Mouse (Mus musculus): ENCODE measurements around the gene Mrps7.

Mrps7 gene

DNA sequence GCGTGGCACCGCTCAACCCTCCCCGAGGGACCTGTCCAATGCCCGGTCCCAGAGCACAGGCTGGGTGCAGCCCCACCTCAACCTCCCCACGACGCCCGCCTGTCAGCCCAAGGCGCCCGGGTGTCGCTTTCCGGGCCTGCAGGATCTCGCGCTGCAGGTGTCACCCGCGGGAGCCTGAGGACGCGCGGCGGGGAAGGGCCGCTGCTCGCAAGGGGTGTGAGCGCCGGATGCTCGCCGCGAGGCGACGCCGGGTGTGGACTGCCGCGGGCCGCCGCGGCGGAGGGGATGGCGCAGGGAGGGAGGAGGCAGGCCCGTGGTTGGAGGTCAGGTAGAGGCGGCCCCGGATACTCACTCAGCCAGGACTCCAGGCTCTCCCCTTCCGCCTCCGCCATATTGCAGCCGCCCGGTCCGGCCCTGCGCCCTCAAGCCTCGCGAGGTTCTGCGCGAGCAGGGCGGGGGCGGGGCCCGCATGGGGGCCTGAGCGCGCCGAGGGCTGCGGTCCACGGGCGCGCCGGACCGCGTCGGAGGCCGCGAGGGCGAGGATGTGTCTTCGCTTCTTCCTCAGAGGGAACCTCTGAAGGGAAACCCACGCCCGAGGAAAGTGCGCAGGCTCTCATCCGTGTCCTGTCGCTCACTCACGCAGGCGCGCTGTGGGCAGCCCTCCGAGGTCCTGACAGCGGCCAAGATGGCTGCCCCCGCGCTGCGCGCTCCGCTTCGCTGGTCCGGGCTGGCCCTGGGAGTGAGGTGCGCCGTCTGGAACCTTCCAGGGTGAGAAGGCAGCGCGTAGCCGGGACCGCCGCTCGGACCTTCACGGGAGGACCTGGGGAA is at the start of gene Mrps7, which contains the start of gene Gga3:
Gene Mrps7 (plus strand): TSS at position 450 of the 828 bp plus-strand sequence.
Gene Gga3 (minus strand): TSS at position 576 of the 828 bp plus-strand sequence.
- DNase-seq (ENCODE audit: low spot score) = peak; percentile 90

DNA sequence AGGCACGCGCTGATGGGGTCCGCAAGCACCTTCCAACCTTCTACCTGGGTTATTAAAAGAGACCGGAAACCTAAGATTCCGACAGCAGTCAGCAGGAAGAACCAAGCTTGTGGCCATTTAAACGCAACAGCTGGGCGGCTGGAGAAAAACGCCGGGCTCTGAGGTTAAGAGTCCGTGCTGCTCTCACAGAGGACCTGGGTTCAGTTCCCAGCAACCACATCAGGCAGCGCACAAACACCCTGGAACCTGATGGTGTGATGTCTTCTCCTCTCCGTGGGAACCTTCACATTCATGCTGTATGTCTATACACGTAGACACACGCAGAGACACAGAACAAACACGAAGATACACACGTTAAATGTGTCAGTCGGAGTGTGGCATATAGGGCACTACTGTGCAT is 48.0 kb upstream of the Mrps7 start:
- DNase-seq (ENCODE audit: low spot score) = no peak

GRCm38 (mm10) chr11:115563406-115563805 is 40.3 kb upstream of the Mrps7 start:
- DNase-seq (ENCODE audit: low spot score) = no peak

GRCm38 (mm10) chr11:115564064-115564809 is 39.5 kb upstream of the Mrps7 start, which contains the start of gene Nup85:
Nup85 (plus strand) TSS chr11:115564434.
- peak; percentile 97 for DNase-seq (ENCODE audit: low spot score)

DNA sequence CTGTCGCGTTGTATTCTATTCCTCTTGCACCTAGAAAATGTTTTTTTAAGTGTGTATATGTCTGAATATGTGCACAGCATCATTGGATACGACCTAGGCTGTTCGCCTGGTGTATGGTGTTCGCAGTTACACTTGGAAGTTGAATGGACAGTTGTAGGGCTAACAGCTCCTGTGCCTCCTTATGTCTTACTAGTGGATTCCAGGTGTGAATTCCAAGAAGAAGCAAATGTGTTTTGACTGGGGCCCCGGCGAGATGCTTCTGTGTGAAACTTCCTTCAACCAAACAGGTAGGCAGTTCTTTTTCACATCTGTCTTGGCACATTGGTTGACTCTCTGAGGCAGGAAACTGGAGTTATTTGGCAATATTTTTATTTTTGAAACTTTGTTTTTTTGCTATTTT is 38.8 kb upstream of the Mrps7 start:
- no peak for DNase-seq (ENCODE audit: low spot score)

DNA sequence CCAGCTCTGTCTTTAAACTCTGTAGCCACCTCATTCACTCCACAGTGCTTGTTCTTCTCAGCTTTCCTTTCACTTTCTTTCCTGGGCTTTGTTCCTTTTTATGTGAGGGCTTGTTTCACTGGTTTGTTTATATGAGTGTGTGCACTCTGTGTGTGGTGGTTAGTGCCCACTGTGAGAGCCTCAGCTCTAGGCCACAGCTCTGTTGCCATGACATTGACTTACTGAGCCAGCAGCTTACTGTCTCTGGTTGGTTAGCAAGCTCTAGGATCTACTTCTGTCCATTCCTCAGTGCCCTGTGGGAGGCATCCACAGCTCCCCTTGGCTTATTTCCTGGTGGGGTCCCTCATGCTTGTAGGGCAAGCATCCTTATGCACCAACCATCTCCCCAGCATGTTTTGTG is 24.6 kb upstream of the Mrps7 start:
- DNase-seq (ENCODE audit: low spot score) = no peak

- no peak for DNase-seq (ENCODE audit: low spot score)
These were observed 20.7 kb upstream of the Mrps7 start for GRCm38 (mm10) chr11:115582913-115583606.

- no peak for DNase-seq (ENCODE audit: low spot score)
These were observed 19.2 kb upstream of the Mrps7 start for GRCm38 (mm10) chr11:115584376-115585073.

- DNase-seq (ENCODE audit: low spot score) = no peak
These were observed 18.1 kb upstream of the Mrps7 start for GRCm38 (mm10) chr11:115585573-115586100.

GRCm38 (mm10) chr11:115586403-115586802 is 17.3 kb upstream of the Mrps7 start:
- DNase-seq (ENCODE audit: low spot score) = no peak

DNA sequence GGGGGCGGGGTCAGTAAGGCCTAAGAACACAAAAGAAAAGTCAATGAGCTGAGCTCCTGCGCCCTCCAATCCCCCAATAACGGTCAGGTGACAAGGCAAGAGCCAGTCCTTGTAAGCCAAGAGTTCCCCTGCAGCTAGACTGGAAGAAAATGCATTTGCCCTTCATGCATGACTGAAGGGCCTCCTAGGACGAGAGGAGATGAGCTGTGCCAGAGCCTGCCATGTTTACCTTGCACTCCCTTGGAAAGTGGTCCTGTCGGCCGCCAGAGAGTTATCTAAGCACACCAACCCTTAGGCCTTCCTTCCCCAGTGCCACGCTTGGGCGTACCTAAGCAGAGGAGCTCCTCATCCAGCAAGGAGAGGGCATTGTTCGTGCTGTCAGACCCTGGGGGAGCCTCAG is 15.7 kb upstream of the Mrps7 start:
- DNase-seq (ENCODE audit: low spot score) = no peak

DNA sequence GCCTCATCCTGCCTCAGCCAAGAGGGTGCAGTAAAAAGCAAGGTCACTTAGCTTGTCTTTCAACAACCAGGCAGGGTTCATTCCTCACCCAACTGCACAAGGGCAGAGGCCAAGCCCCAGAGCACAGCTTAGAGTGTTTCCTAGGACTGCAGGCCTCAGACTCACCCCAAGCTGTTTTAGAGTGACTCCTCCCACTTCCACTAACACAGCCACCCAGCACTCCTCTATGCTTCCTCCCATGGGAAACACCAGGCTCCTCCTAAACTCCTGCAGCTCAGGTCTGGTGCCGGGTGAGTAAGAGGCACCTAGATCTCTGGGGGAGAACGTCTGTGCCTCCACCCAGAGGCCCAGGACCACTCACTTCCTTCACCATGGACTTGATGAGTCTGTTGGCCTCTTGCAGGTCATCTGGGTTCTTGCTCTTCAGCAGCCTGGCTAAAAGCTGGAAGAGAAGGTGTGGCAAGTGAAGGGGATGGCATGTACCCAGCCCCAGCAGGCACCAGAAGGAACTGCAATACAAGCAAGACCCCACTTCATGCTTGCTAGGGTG is 13.1 kb upstream of the Mrps7 start:
- no peak for DNase-seq (ENCODE audit: low spot score)

GRCm38 (mm10) chr11:115595209-115595608 is 8.5 kb upstream of the Mrps7 start:
- no peak for DNase-seq (ENCODE audit: low spot score)

GRCm38 (mm10) chr11:115598309-115598708 is 5.4 kb upstream of the Mrps7 start:
- no peak for DNase-seq (ENCODE audit: low spot score)

DNA sequence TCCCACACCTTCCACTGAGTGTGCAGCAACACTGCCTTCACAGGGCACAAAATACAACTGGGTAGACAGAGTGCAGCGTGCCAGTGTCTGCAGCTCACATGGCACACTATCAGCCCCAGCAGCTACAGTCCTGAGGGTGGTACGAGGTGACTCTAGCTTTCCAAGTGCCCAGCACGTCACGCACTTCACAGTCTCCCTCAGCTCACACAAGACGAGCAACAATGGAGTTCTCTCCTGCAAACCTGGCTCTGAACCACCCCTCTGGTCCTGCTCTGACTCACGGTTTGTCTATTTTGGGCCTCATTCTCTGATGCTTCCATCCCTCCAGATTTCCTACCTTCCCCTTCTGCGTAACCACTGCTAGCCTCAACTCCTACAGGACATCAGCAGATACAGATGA is 4.0 kb upstream of the Mrps7 start:
- no peak for DNase-seq (ENCODE audit: low spot score)

GRCm38 (mm10) chr11:115600743-115601142 is 3.0 kb upstream of the Mrps7 start:
- no peak for DNase-seq (ENCODE audit: low spot score)

- DNase-seq (ENCODE audit: low spot score) = no peak
These were observed 2.6 kb upstream of the Mrps7 start for GRCm38 (mm10) chr11:115601174-115601573.

DNA sequence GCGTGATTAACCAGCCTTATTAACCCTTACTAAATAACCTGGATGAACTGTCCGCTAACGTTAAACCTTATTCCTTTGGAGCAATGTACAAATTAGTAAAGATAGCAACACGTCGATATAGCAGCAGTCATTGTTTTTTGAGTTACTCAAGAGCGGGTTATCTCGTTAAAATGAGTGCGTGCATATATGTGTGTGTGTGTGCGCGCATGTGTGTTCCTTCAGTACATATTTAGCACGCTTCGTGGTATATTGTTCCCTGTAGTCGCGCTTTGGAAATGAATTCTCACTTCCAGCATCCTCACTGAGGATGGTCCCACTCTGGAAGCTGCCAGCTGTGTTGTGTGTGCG is 623 bp upstream of the Mrps7 start:
- DNase-seq (ENCODE audit: low spot score) = no peak

- DNase-seq (ENCODE audit: low spot score) = no peak
These were observed 575 bp downstream of the Mrps7 start for GRCm38 (mm10) chr11:115604304-115604696.

- DNase-seq (ENCODE audit: low spot score) = no peak
These were observed 3.0 kb downstream of the Mrps7 start for GRCm38 (mm10) chr11:115606733-115607132.

Data from adipocyte (in vitro differentiated cells).